28 mouse cellular contexts compared by ENCODE assay signal in genomic region chr4:101009092-101009491, GRCm38 (mm10). TPM values are rescaled to one million over a fixed set of nuclear protein-coding genes. Genes with fewer than 3 reads are reported as not detected.
DNase-seq lines count a peak whose midpoint lies in the region; ATAC-seq and TF ChIP-seq lines count a peak whose summit lies in the region.
"Had no signal": no experiment of that assay in that cellular context is flagged by ENCODE, and none has a peak within 500 bp of the region (broad histone marks: within the 10 kb centered on the region; RNA-seq: fewer than 3 reads in every experiment).

No protein-coding gene starts in this region.

- intact Hi-C loops in heart, postnatal 10 days (cut with DNase I), result no loop called here

- H3K9ac ChIP-seq in forebrain, embryonic 12.5 days, result no peak overlapping the region
- no peak overlapping the region for H3K9ac ChIP-seq in midbrain, postnatal 0 days (replicated peaks; ENCODE audit: low read length, poor library complexity, severe bottlenecking)
- H3K9ac ChIP-seq in midbrain, embryonic 11.5 days (ENCODE audit: low read length), result no peak overlapping the region
- H3K9ac ChIP-seq in midbrain, embryonic 15.5 days, result no peak overlapping the region

- no peaks in the 10 kb centered on the region for H3K9me3 ChIP-seq in forebrain, embryonic 10.5 days
- no peaks in the 10 kb centered on the region; the same call in 1 of the 2 replicates for H3K9me3 ChIP-seq in forebrain, embryonic 12.5 days
- H3K9me3 ChIP-seq in heart, embryonic 10.5 days, result no peaks in the 10 kb centered on the region
- peaks cover 5% of the 10 kb centered on the region; the same call in 1 of the 2 replicates for H3K9me3 ChIP-seq in midbrain, embryonic 10.5 days (replicated peaks)
- H3K9me3 ChIP-seq in midbrain, postnatal 0 days (ENCODE audit: low read length), result no peaks in the 10 kb centered on the region
- H3K9me3 ChIP-seq in midbrain, embryonic 11.5 days (ENCODE audit: control insufficient read depth, low read length), result no peaks in the 10 kb centered on the region; the same call in 1 of the 2 replicates
- no peaks in the 10 kb centered on the region for H3K9me3 ChIP-seq in midbrain, embryonic 15.5 days
- H3K9me3 ChIP-seq: G1E had no signal

- no peaks in the 10 kb centered on the region for H3K27me3 ChIP-seq in forebrain, embryonic 10.5 days (ENCODE audit: poor library complexity, severe bottlenecking)
- H3K27me3 ChIP-seq in forebrain, embryonic 12.5 days, result no peaks in the 10 kb centered on the region
- H3K27me3 ChIP-seq in heart, embryonic 10.5 days (ENCODE audit: insufficient read depth, poor library complexity, severe bottlenecking), result no peaks in the 10 kb centered on the region
- H3K27me3 ChIP-seq in midbrain, embryonic 10.5 days (ENCODE audit: low read depth, poor library complexity, severe bottlenecking), result no peaks in the 10 kb centered on the region
- H3K27me3 ChIP-seq in midbrain, postnatal 0 days (ENCODE audit: insufficient read depth, low read length), result no peaks in the 10 kb centered on the region
- no peaks in the 10 kb centered on the region for H3K27me3 ChIP-seq in midbrain, embryonic 11.5 days (ENCODE audit: control insufficient read depth, insufficient read depth, low read length)
- no peaks in the 10 kb centered on the region for H3K27me3 ChIP-seq in midbrain, embryonic 15.5 days (replicated peaks)
- H3K27me3 ChIP-seq: CH12.LX, Patski had no signal

- WGBS in forebrain, embryonic 10.5 days, result 89% methylated on average over 4 of the region's 4 CpGs
- WGBS in forebrain, embryonic 12.5 days, result 84% methylated on average over 4 of the region's 4 CpGs
- WGBS in heart, embryonic 10.5 days, result 86% methylated on average over 4 of the region's 4 CpGs
- 67% methylated on average over 4 of the region's 4 CpGs for WGBS in midbrain, embryonic 10.5 days
- WGBS in midbrain, postnatal 0 days, result 63% methylated on average over 4 of the region's 4 CpGs
- WGBS in midbrain, embryonic 11.5 days, result 68% methylated on average over 4 of the region's 4 CpGs
- 68% methylated on average over 4 of the region's 4 CpGs for WGBS in midbrain, embryonic 15.5 days

- no peak overlapping the region for H3K4me3 ChIP-seq in forebrain, embryonic 10.5 days
- H3K4me3 ChIP-seq in forebrain, embryonic 12.5 days (replicated peaks), result no peak overlapping the region
- H3K4me3 ChIP-seq in heart, embryonic 10.5 days, result no peak overlapping the region
- H3K4me3 ChIP-seq in midbrain, embryonic 10.5 days, result no peak overlapping the region
- H3K4me3 ChIP-seq in midbrain, postnatal 0 days (ENCODE audit: low read depth, low read length), result no peak overlapping the region
- H3K4me3 ChIP-seq in midbrain, embryonic 11.5 days (ENCODE audit: low read depth, low read length), result no peak overlapping the region
- no peak overlapping the region for H3K4me3 ChIP-seq in midbrain, embryonic 15.5 days

- peaks cover 22% of the 10 kb centered on the region for H3K4me1 ChIP-seq in forebrain, embryonic 10.5 days
- H3K4me1 ChIP-seq in forebrain, embryonic 12.5 days, result peaks cover 18% of the 10 kb centered on the region
- no peaks in the 10 kb centered on the region for H3K4me1 ChIP-seq in heart, embryonic 10.5 days
- H3K4me1 ChIP-seq in midbrain, embryonic 10.5 days, result peaks cover 28% of the 10 kb centered on the region
- H3K4me1 ChIP-seq in midbrain, postnatal 0 days (ENCODE audit: insufficient read depth, low read length), result no peaks in the 10 kb centered on the region
- H3K4me1 ChIP-seq in midbrain, embryonic 11.5 days (ENCODE audit: control insufficient read depth, insufficient read depth, low read length), result peaks cover 17% of the 10 kb centered on the region
- peaks cover 7% of the 10 kb centered on the region; the same call in 1 of the 2 replicates for H3K4me1 ChIP-seq in midbrain, embryonic 15.5 days

- no peak for TF ChIP-seq CTCF in midbrain, postnatal 0 days (IDR thresholded peaks at IDR 0.05)

- DNase-seq in forebrain, embryonic 10.5 days (ENCODE audit: extremely low spot score, low spot score), result no peak
- DNase-seq in heart, embryonic 10.5 days (ENCODE audit: low spot score), result peak; percentile 51
- DNase-seq in heart, postnatal 10 days, result no peak
- no peak for DNase-seq in midbrain, embryonic 10.5 days (ENCODE audit: low spot score)
- no peak for DNase-seq in midbrain, postnatal 0 days (ENCODE audit: low spot score)
- DNase-seq in midbrain, embryonic 11.5 days (ENCODE audit: low spot score, missing footprints), result peak; percentile 81
- DNase-seq: adrenal gland, adult 2 months; adrenal gland, adult 8-10 months; adrenal gland, postnatal 10 days; adrenal gland, postnatal 14 days; adrenal gland, postnatal 25 days; adrenal gland, postnatal 36 days; B cell, adult 2 months; cerebellum, adult 11 months; cerebellum, adult 11-12 months had no signal

- 0 out of 2 replicates have a peak overlapping the region, but pooled peaks have one; percentile 21 for H3K27ac ChIP-seq in forebrain, embryonic 10.5 days
- H3K27ac ChIP-seq in forebrain, embryonic 12.5 days, result no peak overlapping the region
- H3K27ac ChIP-seq in heart, embryonic 10.5 days, result no peak overlapping the region
- peak overlapping the region; percentile 66 for H3K27ac ChIP-seq in midbrain, embryonic 10.5 days (replicated peaks)
- no peak overlapping the region for H3K27ac ChIP-seq in midbrain, postnatal 0 days (ENCODE audit: low read depth, low read length)
- no peak overlapping the region for H3K27ac ChIP-seq in midbrain, embryonic 11.5 days (ENCODE audit: low read depth, low read length)
- no peak overlapping the region for H3K27ac ChIP-seq in midbrain, embryonic 15.5 days

- H3K36me3 ChIP-seq in forebrain, embryonic 10.5 days (replicated peaks), result peaks cover 36% of the 10 kb centered on the region
- H3K36me3 ChIP-seq in forebrain, embryonic 12.5 days (replicated peaks), result peaks cover 11% of the 10 kb centered on the region
- H3K36me3 ChIP-seq in heart, embryonic 10.5 days, result no peaks in the 10 kb centered on the region
- peaks cover 39% of the 10 kb centered on the region for H3K36me3 ChIP-seq in midbrain, embryonic 10.5 days
- H3K36me3 ChIP-seq in midbrain, postnatal 0 days (ENCODE audit: insufficient read depth, low read length), result no peaks in the 10 kb centered on the region
- H3K36me3 ChIP-seq in midbrain, embryonic 11.5 days (ENCODE audit: control insufficient read depth, insufficient read depth, low read length), result peaks cover 3% of the 10 kb centered on the region; the same call in 1 of the 2 replicates
- H3K36me3 ChIP-seq in midbrain, embryonic 15.5 days (replicated peaks), result no peaks in the 10 kb centered on the region

- no peak overlapping the region for H3K4me2 ChIP-seq in forebrain, embryonic 12.5 days
- no peak overlapping the region for H3K4me2 ChIP-seq in midbrain, postnatal 0 days (ENCODE audit: low read depth, low read length, poor library complexity, severe bottlenecking)
- no peak overlapping the region for H3K4me2 ChIP-seq in midbrain, embryonic 11.5 days
- no peak overlapping the region for H3K4me2 ChIP-seq in midbrain, embryonic 15.5 days

- no peak for ATAC-seq in forebrain, embryonic 12.5 days (ENCODE audit: low FRiP score)
- ATAC-seq in midbrain, postnatal 0 days (ENCODE audit: low FRiP score), result no peak
- 0 out of 2 replicates have a peak, but pooled peaks have one; percentile 15 for ATAC-seq in midbrain, embryonic 11.5 days (ENCODE audit: low FRiP score)
- ATAC-seq in midbrain, embryonic 15.5 days (replicated peaks), result no peak
- ATAC-seq: activated CD4-positive, CD25-positive, alpha-beta regulatory T cell, adult 4 months; CD4-positive, CD25-positive, alpha-beta regulatory T cell, adult 4 months; Patski had no signal

RNA-seq across cellular contexts. Expression of gene Gm10577, which starts 11.4 kb away (rescaled TPM):
- not detected in 2 replicates for polyA plus RNA-seq in forebrain, embryonic 10.5 days (2016; fragmentation: Nextera tagmentation; extraction: Ambion mirVana)
- not detected in 2 replicates for polyA plus RNA-seq in forebrain, embryonic 12.5 days (2016; fragmentation: Nextera tagmentation; extraction: Ambion mirVana)
- polyA plus RNA-seq in heart, embryonic 10.5 days (2016; fragmentation: Nextera tagmentation; extraction: Ambion mirVana), result not detected in 2 replicates
- not detected for total RNA-seq in heart, postnatal 10 days (2021)
- not detected in 2 replicates for polyA plus RNA-seq in midbrain, embryonic 10.5 days (2016; fragmentation: Nextera tagmentation; extraction: Ambion mirVana)
- total RNA-seq in midbrain, postnatal 0 days (2014; rRNA removed), result not detected in 2 replicates
- polyA plus RNA-seq in midbrain, postnatal 0 days (2015; fragmentation: Nextera tagmentation; extraction: Ambion mirVana), result not detected in 2 replicates
- polyA plus RNA-seq in midbrain, embryonic 11.5 days (2014; fragmentation: Nextera tagmentation; extraction: Ambion mirVana), result not detected in 2 replicates
- not detected in 2 replicates for polyA plus RNA-seq in midbrain, embryonic 15.5 days (2015; fragmentation: Nextera tagmentation; extraction: Ambion mirVana)
- total RNA-seq: adrenal gland, adult 18-20 months; adrenal gland, adult 2 months; adrenal gland, adult 8-10 months; adrenal gland, postnatal 10 days; adrenal gland, postnatal 14 days; adrenal gland, postnatal 25 days; adrenal gland, postnatal 36 days; adrenal gland, postnatal 4 days; CH12.LX; ES-E14; G1E; MEL had no signal
- polyA plus RNA-seq: activated CD4-positive, CD25-positive, alpha-beta regulatory T cell, adult 4 months; adrenal gland, adult 2 months; brain, embryonic 14.5 days; C2C12; CD4-positive, CD25-positive, alpha-beta regulatory T cell, adult 4 months; G1E; Patski had no signal

RNA-seq across cellular contexts. Expression of gene Raver2, which starts 59.7 kb away (rescaled TPM):
- polyA plus RNA-seq in forebrain, embryonic 10.5 days (2016; fragmentation: Nextera tagmentation; extraction: Ambion mirVana), result 12.0 and 12.3 TPM in 2 replicates
- polyA plus RNA-seq in forebrain, embryonic 12.5 days (2016; fragmentation: Nextera tagmentation; extraction: Ambion mirVana), result 11.2 and 11.7 TPM in 2 replicates
- polyA plus RNA-seq in heart, embryonic 10.5 days (2016; fragmentation: Nextera tagmentation; extraction: Ambion mirVana), result 4.3 and 4.5 TPM in 2 replicates
- total RNA-seq in heart, postnatal 10 days (2021), result 1 to 10 TPM; 3.0 to 3.2 TPM
- 12.9 and 14.8 TPM in 2 replicates for polyA plus RNA-seq in midbrain, embryonic 10.5 days (2016; fragmentation: Nextera tagmentation; extraction: Ambion mirVana)
- total RNA-seq in midbrain, postnatal 0 days (2014; rRNA removed), result 19.7 and 20.2 TPM in 2 replicates
- 4.8 and 5.5 TPM in 2 replicates for polyA plus RNA-seq in midbrain, postnatal 0 days (2015; fragmentation: Nextera tagmentation; extraction: Ambion mirVana)
- polyA plus RNA-seq in midbrain, embryonic 11.5 days (2014; fragmentation: Nextera tagmentation; extraction: Ambion mirVana), result 12.4 and 13.5 TPM in 2 replicates
- 4.4 and 4.6 TPM in 2 replicates for polyA plus RNA-seq in midbrain, embryonic 15.5 days (2015; fragmentation: Nextera tagmentation; extraction: Ambion mirVana)
- polyA plus RNA-seq: G1E had no signal

Comparison
In these comparisons a context has a peak if more than half of its experiments do, and no peak if none do; other contexts are left out.
1. DNase-seq: peak in heart, embryonic 10.5 days (single experiment) and midbrain, embryonic 11.5 days (single experiment); none in forebrain, embryonic 10.5 days (single experiment), heart, postnatal 10 days (0 of 2), midbrain, embryonic 10.5 days (single experiment) and midbrain, postnatal 0 days (single experiment).
2. H3K27ac ChIP-seq: peak in forebrain, embryonic 10.5 days (single experiment) and midbrain, embryonic 10.5 days (single experiment); none in forebrain, embryonic 12.5 days (single experiment), heart, embryonic 10.5 days (single experiment), midbrain, postnatal 0 days (single experiment), midbrain, embryonic 11.5 days (single experiment) and midbrain, embryonic 15.5 days (single experiment).